Mouse (Mus musculus) liver, postnatal 0 days (tissue): ENCODE data around the gene Oxgr1. TPM values are rescaled to one million over a fixed set of nuclear protein-coding genes. Genes with fewer than 3 reads are reported as not detected.
"Not testable (repeated sequence)": the region's sequence is repeated elsewhere in the genome, so short reads cannot be mapped to it uniquely, and the experiment has no call there.

Experiments used
- ATAC-seq: fragments of 200-750 bp; cut with Nextera tagmentation; 2 replicates; pipeline ENCODE4 v1.8.0; 2017; ENCODE audit warnings: mild to moderate bottlenecking, moderate library complexity
- DNase-seq: peaks from one replicate; pipeline ENCODE4 v3.0.0-alpha.2; 2016
- H3K27ac ChIP-seq: fragments of 300-500 bp; sonication (generic); 2 replicates; pipeline ENCODE4 v1.5.1; 2014; ENCODE audit warnings: antibody characterized with exemption, moderate library complexity, mild to moderate bottlenecking, low read depth
- H3K27me3 ChIP-seq: fragments of 300-500 bp; sonication (generic); 2 replicates; pipeline ENCODE4 v1.6.1; 2014; ENCODE audit warnings: low read length, control low read depth, mixed read lengths; ENCODE audit not compliant: insufficient read depth
- H3K36me3 ChIP-seq: fragments of 300-500 bp; sonication (generic); replicated peaks from 2 replicates; pipeline ENCODE4 v1.6.1; 2014; ENCODE audit warnings: mild to moderate bottlenecking, control low read depth, low read length, moderate library complexity, mixed read lengths; ENCODE audit not compliant: insufficient read depth
- H3K4me1 ChIP-seq: fragments of 300-500 bp; sonication (generic); 2 replicates; pipeline ENCODE4 v1.6.1; 2014; ENCODE audit warnings: antibody characterized with exemption, mild to moderate bottlenecking, control low read depth; ENCODE audit not compliant: insufficient read depth
- H3K4me2 ChIP-seq: fragments of 300-500 bp; sonication (generic); 2 replicates; pipeline ENCODE4 v1.6.1; 2014; ENCODE audit warnings: low read depth, mild to moderate bottlenecking, low read length, moderate library complexity, mixed read lengths
- H3K4me3 ChIP-seq: fragments of 300-500 bp; sonication (generic); 2 replicates; pipeline ENCODE4 v1.5.1; 2014; ENCODE audit warnings: low read depth, low read length
- H3K9ac ChIP-seq: fragments of 300-500 bp; sonication (generic); replicated peaks from 2 replicates; pipeline ENCODE4 v1.6.1; 2014; ENCODE audit warnings: mild to moderate bottlenecking, moderate library complexity
- H3K9me3 ChIP-seq: fragments of 300-500 bp; sonication (generic); 2 replicates; pipeline ENCODE4 v1.6.1; 2016; ENCODE audit warnings: mild to moderate bottlenecking, control low read depth, low read length, mixed read lengths
- CTCF ChIP-seq: sonication (generic); IDR thresholded peaks from 2 replicates; pipeline ENCODE4 v1.5.1; 2016; ENCODE audit warnings: antibody characterized with exemption, low read depth
- EP300 ChIP-seq: IDR thresholded peaks from 2 replicates; pipeline ENCODE4 v1.6.1; 2016; ENCODE audit warnings: antibody characterized with exemption, low read depth, mild to moderate bottlenecking
- WGBS: fragments of 180-500 bp; shearing (Covaris S2); extraction: QIAGEN DNeasy Blood & Tissue Kit; methylation state at CpG from one replicate; pipeline ENCODE4 v1.1.7; 2014; ENCODE audit not compliant: insufficient replicate concordance; 5-methylcytosine and 5-hydroxymethylcytosine counted together
- polyA plus RNA-seq: library from polyadenylated mRNA; unstranded; fragments of >200 nt; fragmentation: Nextera tagmentation; extraction: Ambion mirVana; gene quantifications from 2 replicates; pipeline ENCODE4 v1.2.1, GENCODE M21; 2015

The Oxgr1 gene
- polyA plus RNA-seq, 1 experiment from 2014 or later, result not detected

DNA sequence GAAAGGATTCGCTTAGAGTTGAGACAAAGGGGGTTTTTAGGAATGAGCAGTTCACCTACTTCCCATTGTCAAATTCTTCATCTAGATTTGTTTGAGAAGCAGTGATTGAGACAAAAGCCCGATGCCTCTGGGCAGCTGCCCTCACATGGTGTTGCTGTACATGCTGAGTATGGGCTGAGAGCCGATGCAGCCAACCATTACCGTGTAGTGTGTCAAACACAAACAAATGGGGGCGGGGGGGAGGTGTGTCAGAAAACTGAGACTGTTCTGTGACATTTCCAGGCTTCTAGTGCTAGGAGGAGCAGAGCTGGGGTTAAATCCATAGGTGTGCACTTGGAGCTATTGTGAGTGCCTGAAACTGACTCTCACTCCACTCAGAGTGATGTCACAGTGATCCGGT, 55.5 kb downstream of the Oxgr1 start:
- 72% methylated on average over 6 of the region's 6 CpGs for WGBS
- no peak overlapping the region for H3K27ac ChIP-seq
- H3K9me3 ChIP-seq, result no peaks in the 10 kb centered on the region
- H3K9ac ChIP-seq, result no peak overlapping the region
- ATAC-seq (no peak), DNase-seq (no peak)
- H3K4me2 ChIP-seq, result no peak overlapping the region
- no peak overlapping the region for H3K4me3 ChIP-seq
- TF ChIP-seq EP300 (no peak), CTCF (no peak)
- H3K36me3 ChIP-seq, result no peaks in the 10 kb centered on the region
- H3K4me1 ChIP-seq, result no peaks in the 10 kb centered on the region
- H3K27me3 ChIP-seq, result no peaks in the 10 kb centered on the region

- WGBS, result 88% methylated on average over 7 of the region's 7 CpGs
- not testable (repeated sequence) for H3K4me3 ChIP-seq, DNase-seq, H3K9ac ChIP-seq, H3K36me3 ChIP-seq, H3K9me3 ChIP-seq, ATAC-seq, H3K4me1 ChIP-seq, H3K27me3 ChIP-seq, H3K27ac ChIP-seq, H3K4me2 ChIP-seq
These were observed 55.9 kb downstream of the Oxgr1 start for GRCm38 (mm10) chr14:119986351-119986750.

DNA sequence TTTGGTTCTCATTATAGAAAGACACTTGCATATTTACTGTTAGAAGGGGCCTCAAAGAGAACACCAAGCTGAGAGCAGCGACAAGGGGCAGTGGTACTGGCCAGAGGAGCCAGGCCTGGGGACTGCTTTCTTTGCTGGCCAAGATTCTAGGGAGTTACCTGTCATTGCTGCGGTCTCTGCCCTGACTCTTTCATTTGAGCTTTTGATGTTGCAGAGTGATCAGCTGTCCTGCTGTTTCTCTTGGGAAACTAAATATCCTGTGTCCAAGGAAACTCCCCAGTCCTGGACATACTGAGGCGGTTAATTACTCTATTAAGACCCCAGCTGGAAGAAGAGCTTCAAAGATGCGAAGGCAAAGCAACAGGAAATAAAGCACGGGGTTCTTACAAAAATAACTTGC, 60.9 kb downstream of the Oxgr1 start:
- H3K9me3 ChIP-seq, result no peaks in the 10 kb centered on the region
- no peak overlapping the region for H3K4me2 ChIP-seq
- DNase-seq, result no peak
- H3K27ac ChIP-seq, result no peak overlapping the region
- TF ChIP-seq EP300, result no peak
- TF ChIP-seq CTCF, result no peak
- H3K4me3 ChIP-seq, result no peak overlapping the region
- ATAC-seq, result no peak
- H3K9ac ChIP-seq, result no peak overlapping the region
- H3K4me1 ChIP-seq, result no peaks in the 10 kb centered on the region
- no peaks in the 10 kb centered on the region for H3K36me3 ChIP-seq
- WGBS, result 62% methylated on average over 5 of the region's 5 CpGs
- H3K27me3 ChIP-seq, result no peaks in the 10 kb centered on the region

GRCm38 (mm10) chr14:119980698-119981235, 61.5 kb downstream of the Oxgr1 start:
- no peaks in the 10 kb centered on the region for H3K36me3 ChIP-seq
- no peaks in the 10 kb centered on the region for H3K9me3 ChIP-seq
- no peaks in the 10 kb centered on the region for H3K4me1 ChIP-seq
- no peaks in the 10 kb centered on the region for H3K27me3 ChIP-seq
- H3K27ac ChIP-seq, result no peak overlapping the region
- no peak for ATAC-seq
- H3K9ac ChIP-seq, result no peak overlapping the region
- 76% methylated on average over 6 of the region's 6 CpGs for WGBS
- H3K4me3 ChIP-seq, result no peak overlapping the region
- no peak for TF ChIP-seq EP300
- no peak for TF ChIP-seq CTCF
- no peak overlapping the region for H3K4me2 ChIP-seq
- DNase-seq, result no peak

Other genes starting within 250 kb of the Oxgr1 start
- gene Mbnl2, start 233.2 kb upstream of the Oxgr1 start, polyA plus RNA-seq, result 16.0 and 16.9 TPM in 2 replicates